Mouse (Mus musculus): Measurements from ENCODE around the gene Fdps.

- TF ChIP-seq POLR2A (IDR thresholded peaks at IDR 0.05; ENCODE audit: borderline replicate concordance, low read depth, low read length): no peak
- TF ChIP-seq CTCF (IDR thresholded peaks at IDR 0.05; ENCODE audit: low read depth, low read length): no peak
Observed at GRCm38 (mm10) chr3:89132285-89133062, 30.7 kb upstream of the Fdps start.

All from bone marrow macrophage, adult 2 months (primary cell).